Mouse (Mus musculus) liver, adult 2 months (tissue): Measurements from ENCODE around the gene Bphl. TPM values are rescaled to one million over a fixed set of nuclear protein-coding genes. Genes with fewer than 3 reads are reported as not detected.
A peak's percentile ranks its signal among the peaks of the same experiment; 100 is the strongest.

Source experiments
- DNase-seq: peaks from one replicate; pipeline ENCODE4 v3.0.0-alpha.2; 2011; ENCODE audit warnings: low read depth, low spot score; ENCODE audit errors: extremely low read depth
- H3K27ac ChIP-seq: fragments of 200-500 bp; replicated peaks from 2 replicates; pipeline ENCODE4 v1.5.1; 2012; ENCODE audit warnings: low read depth, mild to moderate bottlenecking, control low read depth, inconsistent platforms, low read length; ENCODE audit not compliant: insufficient read depth
- H3K27me3 ChIP-seq: fragments of 200-500 bp; 2 replicates; pipeline ENCODE4 v1.6.1; 2012; ENCODE audit warnings: mild to moderate bottlenecking, moderate library complexity, low read length, inconsistent platforms; ENCODE audit not compliant: control insufficient read depth, insufficient read depth
- H3K36me3 ChIP-seq: fragments of 200-500 bp; 2 replicates; pipeline ENCODE4 v1.6.1; 2012; ENCODE audit warnings: low read length, inconsistent platforms; ENCODE audit not compliant: control insufficient read depth, insufficient read depth
- H3K4me1 ChIP-seq: fragments of 200-500 bp; 2 replicates; pipeline ENCODE4 v1.6.1; 2011; ENCODE audit warnings: low read length; ENCODE audit not compliant: control insufficient read depth, insufficient read depth
- H3K4me3 ChIP-seq: fragments of 200-500 bp; 2 replicates; pipeline ENCODE4 v1.5.1; 2011; ENCODE audit warnings: low read depth, mild to moderate bottlenecking, control low read depth, low read length, moderate library complexity; ENCODE audit not compliant: insufficient read depth
- H3K79me2 ChIP-seq: fragments of 200-500 bp; 2 replicates; pipeline ENCODE4 v1.6.1; 2012; ENCODE audit warnings: inconsistent platforms, mild to moderate bottlenecking, low read length, moderate library complexity; ENCODE audit not compliant: control insufficient read depth, insufficient read depth
- H3K9ac ChIP-seq: fragments of 200-500 bp; 2 replicates; pipeline ENCODE4 v1.6.1; 2012; ENCODE audit warnings: low read depth, mild to moderate bottlenecking, control low read depth, inconsistent platforms, low read length
- CTCF ChIP-seq: fragments of 200-500 bp; IDR thresholded peaks from 2 replicates; pipeline ENCODE4 v1.5.1; 2011; ENCODE audit warnings: low read depth, low read length, control low read depth
- POLR2A ChIP-seq: fragments of 200-500 bp; IDR thresholded peaks from 2 replicates; pipeline ENCODE4 v1.6.1; 2011; ENCODE audit warnings: low read length, control low read depth; ENCODE audit not compliant: insufficient read depth; ENCODE audit errors: extremely low read depth
- WGBS: fragments of 180-500 bp; shearing (Covaris S2); methylation state at CpG from one replicate; pipeline ENCODE4 v1.1.7; 2018; 5-methylcytosine and 5-hydroxymethylcytosine counted together
- polyA plus RNA-seq: library from polyadenylated mRNA; depleted of rRNA; stranded (reverse); fragments of >200 nt; gene quantifications from 2 replicates; pipeline ENCODE4 v1.2.3, GENCODE M21; 2012; rRNA removed
- total RNA-seq: library from RNA; depleted of rRNA; stranded (reverse); fragments of >200 nt; gene quantifications from 2 replicates; pipeline ENCODE4 v1.2.3, GENCODE M21; 2014; rRNA removed

Gene Bphl
- 266 and 287 TPM in 2 replicates for total RNA-seq
- polyA plus RNA-seq, result 241 and 259 TPM in 2 replicates

DNA sequence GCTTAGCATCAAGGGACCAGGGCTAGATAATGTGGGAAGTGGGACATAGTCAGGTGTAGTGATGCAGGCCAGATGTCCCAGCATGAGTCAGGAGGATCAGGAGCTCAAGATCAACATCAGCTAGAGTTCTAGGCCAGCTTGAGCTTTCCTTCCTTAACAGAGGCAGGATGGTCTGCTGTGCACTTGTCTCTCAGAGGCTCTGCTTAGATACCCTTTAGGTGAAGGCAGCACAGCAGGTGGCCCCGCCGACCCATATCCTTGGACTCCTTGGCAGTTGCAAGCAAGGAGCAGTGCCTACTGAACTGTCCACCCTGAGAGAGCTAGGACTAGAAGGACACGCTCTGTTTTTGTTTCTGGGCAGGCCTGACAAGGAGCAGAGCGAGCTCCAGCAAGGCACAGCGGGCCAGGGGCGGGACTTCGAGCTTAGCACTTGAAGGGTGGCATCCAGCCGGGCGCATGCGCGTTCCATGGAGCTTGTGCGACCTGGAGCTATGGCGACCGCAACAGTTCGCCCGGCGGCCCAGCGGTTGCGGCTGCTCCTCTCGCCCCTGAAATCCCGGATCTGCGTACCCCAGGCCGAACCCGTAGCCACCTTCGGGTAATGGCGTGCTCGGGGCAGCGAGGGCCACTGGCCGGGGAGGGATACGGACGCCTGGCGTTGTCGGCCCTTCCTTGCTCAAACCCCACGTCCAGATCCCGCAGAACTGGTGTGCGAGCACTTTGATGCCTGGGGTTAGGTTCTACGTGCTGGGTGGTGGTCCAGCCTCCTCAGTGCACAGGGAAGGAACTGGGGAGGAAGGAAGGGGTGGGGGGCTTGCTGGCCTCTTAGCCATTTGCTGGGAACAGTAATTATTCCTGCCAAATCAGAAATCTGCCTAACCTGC, at the start of gene Bphl:
Gene Bphl, plus strand, starts transcription at position 426 of the 884 bp plus-strand sequence.
- peak within 1 kb of the TSS; percentile 87 for H3K4me3 ChIP-seq
- peak within 1 kb of the TSS; percentile 95 for H3K27ac ChIP-seq
- H3K27me3 ChIP-seq, result no peaks in the 10 kb centered on the region
- DNase-seq, result peak; percentile 89
- peak within 1 kb of the TSS; percentile 99 for H3K9ac ChIP-seq
- H3K4me1 ChIP-seq, result peaks cover 19% of the 10 kb centered on the region
- TF ChIP-seq POLR2A, result peak; percentile 94
- no peak for TF ChIP-seq CTCF
- peaks cover 7% of the 10 kb centered on the region; the same call in 1 of the 2 replicates for H3K79me2 ChIP-seq
- WGBS, result under 1% methylated on average over 37 of the region's 37 CpGs
- H3K36me3 ChIP-seq, result peaks cover 11% of the 10 kb centered on the region

DNA sequence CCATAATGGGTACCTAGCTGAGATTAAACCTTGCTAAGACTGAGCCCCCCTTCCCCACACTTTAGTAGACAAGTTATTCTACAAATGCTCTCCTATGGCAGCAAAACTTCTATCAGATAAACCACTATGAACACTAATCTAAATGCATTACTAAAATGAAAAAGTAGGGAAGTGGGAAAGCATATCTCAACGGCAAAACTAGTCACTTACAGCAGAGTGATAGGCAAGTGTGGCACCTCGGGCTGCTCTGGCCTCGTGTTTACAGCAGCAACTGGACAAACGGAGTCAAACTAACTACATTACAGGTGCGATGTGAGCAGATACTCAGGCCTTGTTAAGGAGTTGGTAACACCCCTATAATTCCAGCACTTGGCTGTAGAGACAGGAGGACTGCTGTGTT, 47.8 kb upstream of the Bphl start:
- H3K36me3 ChIP-seq, result peaks cover 37% of the 10 kb centered on the region
- WGBS, result 83% methylated on average over 5 of the region's 5 CpGs

DNA sequence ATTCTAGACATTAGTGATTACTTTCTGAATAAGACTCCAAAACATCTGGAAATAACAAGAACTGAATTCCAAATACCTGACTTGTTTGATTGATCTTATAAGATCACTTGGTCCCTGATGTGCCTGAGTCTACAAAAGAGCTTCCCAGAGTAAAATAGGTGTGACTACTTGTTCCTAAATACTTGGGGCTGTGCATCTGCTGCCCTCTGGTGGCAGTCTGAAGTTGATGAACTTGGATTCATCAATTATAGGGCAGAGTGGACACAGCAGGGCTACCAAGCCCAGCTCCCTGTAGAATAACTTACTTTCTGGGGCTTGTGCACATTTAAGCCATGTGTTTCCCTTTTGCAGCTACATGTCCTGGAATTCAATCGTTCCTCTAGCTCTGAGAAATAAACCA, 42.2 kb upstream of the Bphl start:
- no peak overlapping the region for H3K27ac ChIP-seq
- no peaks in the 10 kb centered on the region for H3K27me3 ChIP-seq
- H3K4me1 ChIP-seq, result no peaks in the 10 kb centered on the region
- no peak overlapping the region for H3K9ac ChIP-seq
- peak; percentile 74 for DNase-seq
- peak; percentile 63 for TF ChIP-seq CTCF
- TF ChIP-seq POLR2A, result no peak
- WGBS, result 21% methylated on average over 1 of the region's 1 CpGs
- H3K4me3 ChIP-seq, result no peak overlapping the region
- H3K79me2 ChIP-seq, result no peaks in the 10 kb centered on the region
- H3K36me3 ChIP-seq, result peaks cover 2% of the 10 kb centered on the region; the same call in 1 of the 2 replicates

More for the DNA sequence above, 47.8 kb upstream of the Bphl start:
- no peaks in the 10 kb centered on the region for H3K4me1 ChIP-seq
- no peak overlapping the region for H3K9ac ChIP-seq
- no peaks in the 10 kb centered on the region for H3K27me3 ChIP-seq
- H3K79me2 ChIP-seq, result no peaks in the 10 kb centered on the region
- no peak overlapping the region for H3K27ac ChIP-seq
- TF ChIP-seq CTCF, result no peak
- TF ChIP-seq POLR2A, result no peak
- H3K4me3 ChIP-seq, result no peak overlapping the region
- DNase-seq, result no peak

DNA sequence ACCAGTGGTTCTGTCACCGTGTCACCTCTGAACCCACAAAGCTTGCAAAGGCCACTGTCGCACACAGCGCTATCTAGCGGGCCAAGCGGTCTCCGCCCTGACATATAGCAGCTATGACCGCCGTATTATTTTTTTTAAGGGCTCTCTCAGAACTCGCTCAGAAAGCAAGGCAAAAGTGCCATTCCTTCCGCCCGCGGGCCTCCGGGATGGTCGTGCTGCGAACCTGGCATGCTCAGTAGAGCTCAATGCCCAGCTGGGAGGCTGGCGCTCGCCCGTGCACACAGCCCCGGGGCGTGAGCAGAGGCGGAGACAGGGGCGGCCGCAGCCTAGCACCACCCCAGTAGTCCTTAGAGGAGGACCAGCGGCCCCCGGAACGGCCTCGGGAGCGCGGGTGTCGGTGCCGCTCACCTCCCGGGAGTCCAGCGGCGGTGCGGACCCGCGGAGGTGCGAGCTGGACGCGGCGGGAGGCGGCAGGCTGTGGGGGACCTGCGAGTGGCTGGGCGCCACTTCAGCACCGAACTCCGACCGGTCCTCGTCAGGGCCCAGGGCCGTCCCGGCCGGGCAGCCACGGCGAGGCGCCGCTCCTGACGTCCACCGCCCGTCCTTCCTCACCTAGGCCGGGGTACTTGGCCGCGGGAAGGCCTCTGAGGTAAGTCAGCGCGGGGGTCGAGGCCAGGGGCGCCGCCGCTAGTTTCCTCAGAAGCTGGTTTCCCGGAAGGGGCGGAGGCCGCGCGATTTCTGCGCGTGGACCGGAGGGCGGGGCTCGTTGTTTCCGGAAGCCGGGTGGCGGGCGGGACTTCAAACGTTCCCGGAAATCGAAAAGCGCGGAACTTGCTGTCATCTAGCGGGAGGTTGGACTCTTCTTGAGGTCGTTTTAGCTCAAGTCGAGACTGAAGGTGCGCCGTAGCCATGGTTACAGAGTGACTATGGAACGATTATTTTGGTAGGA, 35.1 kb upstream of the Bphl start, which contains the start of the genes Ripk1 and Serpinb6a:
Gene Ripk1, plus strand, starts transcription at position 306 of the 949 bp plus-strand sequence.
Gene Serpinb6a, minus strand, starts transcription at position 737 of the 949 bp plus-strand sequence.
- Histone ChIP-seq H3K9ac (peak within 1 kb of the TSS; percentile 99), H3K4me1 (peaks cover 9% of the 10 kb centered on the region), H3K27ac (peak within 1 kb of the TSS; percentile 98), H3K27me3 (no peaks in the 10 kb centered on the region), H3K79me2 (peaks cover 17% of the 10 kb centered on the region; the same call in 1 of the 2 replicates), H3K36me3 (no peaks in the 10 kb centered on the region), H3K4me3 (peak within 1 kb of the TSS; percentile 98)
- WGBS, result under 1% methylated on average over 90 of the region's 92 CpGs
- DNase-seq, result peak; percentile 79
- TF ChIP-seq POLR2A (peak; percentile 89), CTCF (peak; percentile 63)

DNA sequence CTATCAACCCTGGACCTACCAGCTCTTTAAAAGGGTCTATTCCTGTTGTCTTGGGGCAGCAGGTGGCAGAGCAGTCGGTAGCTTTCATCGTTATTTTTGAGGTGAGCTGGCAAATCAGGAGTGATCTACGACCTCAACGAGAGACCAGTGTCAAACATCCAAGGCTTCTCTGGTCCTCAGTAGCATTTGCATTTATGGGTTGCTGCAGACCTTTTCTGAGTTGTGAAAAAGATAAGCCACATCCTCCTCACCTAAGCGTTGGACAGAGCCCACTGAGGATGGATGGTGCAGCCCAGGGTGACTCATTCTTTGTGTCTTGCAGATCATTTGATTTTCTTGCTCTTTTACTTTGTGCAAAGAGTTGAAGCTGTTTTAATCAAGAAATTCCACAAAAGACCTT, 34.3 kb upstream of the Bphl start:
- Histone ChIP-seq H3K4me3 (peak overlapping the region; percentile 98), H3K79me2 (peaks cover 17% of the 10 kb centered on the region; the same call in 1 of the 2 replicates), H3K9ac (peak overlapping the region; percentile 42), H3K4me1 (peaks cover 10% of the 10 kb centered on the region), H3K36me3 (no peaks in the 10 kb centered on the region), H3K27me3 (no peaks in the 10 kb centered on the region), H3K27ac (no peak overlapping the region)
- no peak for TF ChIP-seq POLR2A
- no peak for TF ChIP-seq CTCF
- WGBS, result 0% methylated on average over 5 of the region's 5 CpGs
- no peak for DNase-seq
